Mouse (Mus musculus): ENCODE data around the gene Cenpe.
"Not testable (repeated sequence)": the region's sequence is repeated elsewhere in the genome, so short reads cannot be mapped to it uniquely, and the experiment has no call there.

GRCm38 (mm10) chr3:135198051-135198450 is 14.3 kb upstream of the Cenpe start:
- not testable (repeated sequence) for TF ChIP-seq CTCF (IDR thresholded peaks at IDR 0.05; ENCODE audit: extremely low read depth, insufficient read depth, insufficient read length, insufficient replicate concordance); POLR2A (IDR thresholded peaks at IDR 0.05; ENCODE audit: low read depth, low read length)
